Mouse (Mus musculus) CH12.LX (cell line): ENCODE measurements at regions not wholly inside any gene's neighbourhood (a gene's known extent, or its start where the extent isn't known, plus 50 kb on each side); places are given as distances from the start of the nearest gene placed in this dataset.

Source experiments
- CHD2 ChIP-seq: IDR thresholded peaks from 2 replicates; pipeline ENCODE4 v1.6.1; 2011; ENCODE audit warnings: low read length, improper control_type of control experiment
- CTCF ChIP-seq, 2 experiments: IDR thresholded peaks in 1 of 2; conservative IDR thresholded peaks in 1 of 2; 2 replicates each; pipeline ENCODE4 v1.5.1; 2011 to 2012; ENCODE audit warnings: low read depth in 2 of 2, low read length in 2 of 2, improper control_type of control experiment in 1 of 2, inconsistent platforms in 1 of 2, mild to moderate bottlenecking in 1 of 2, moderate library complexity in 1 of 2
- TBP ChIP-seq: conservative IDR thresholded peaks from 2 replicates; pipeline ENCODE4 v1.6.1; 2011; ENCODE audit warnings: low read depth, low read length, improper control_type of control experiment

- TF ChIP-seq CTCF (conservative IDR thresholded peaks at IDR 0.05 in 1 of 2, IDR thresholded peaks at IDR 0.05 in 1 of 2; ENCODE audit: low read depth in 2 of 2, low read length in 2 of 2) (no peak), TBP (no peak), CHD2 (no peak)
These were observed 98.5 kb upstream of the Tmc3 start for GRCm38 (mm10) chr7:83486156-83486750.
